Mouse (Mus musculus): ENCODE results near the gene Isx. TPM values are rescaled to one million over a fixed set of nuclear protein-coding genes. Genes with fewer than 3 reads are reported as not detected.

The Isx gene
- not detected in 2 replicates for polyA plus RNA-seq (2015; fragmentation: Nextera tagmentation; extraction: Ambion mirVana)

DNA sequence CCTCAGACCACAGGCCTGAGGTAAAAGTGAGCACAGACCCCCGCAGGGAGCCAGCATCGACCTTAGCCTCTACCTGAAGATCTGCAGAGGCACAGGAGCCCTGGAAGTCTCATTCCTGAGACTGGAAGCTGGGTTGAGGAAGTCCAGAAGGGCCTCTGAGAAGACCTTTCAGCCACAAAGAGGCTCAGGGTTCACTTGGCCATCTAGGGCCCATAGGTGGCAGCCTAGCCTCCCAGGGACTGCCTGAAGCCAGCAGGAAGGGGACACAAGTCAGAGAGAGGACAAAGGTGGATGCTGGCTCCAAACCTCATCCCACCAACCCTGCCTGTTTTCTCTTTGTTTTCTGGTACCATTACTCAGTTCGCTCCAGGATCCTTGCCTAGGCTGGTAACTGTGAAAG is at the start of gene Isx:
TSS of gene Isx (plus strand) at position 234 of the 400 bp plus-strand sequence.
- no peaks in the 10 kb centered on the region for H3K27me3 ChIP-seq (ENCODE audit: insufficient read depth, low read length)
- TF ChIP-seq EP300 (IDR thresholded peaks at IDR 0.05; ENCODE audit: low read depth) (no peak), CTCF (IDR thresholded peaks at IDR 0.05; ENCODE audit: low read depth) (no peak)
- H3K4me2 ChIP-seq (ENCODE audit: low read depth, low read length) = no peak within 1 kb of the TSS
- no peak for ATAC-seq
- no peaks in the 10 kb centered on the region for H3K4me1 ChIP-seq (ENCODE audit: insufficient read depth)
- H3K4me3 ChIP-seq (ENCODE audit: low read depth, low read length) = no peak within 1 kb of the TSS
- H3K9ac ChIP-seq (replicated peaks) = no peak within 1 kb of the TSS
- H3K9me3 ChIP-seq (ENCODE audit: low read length) = no peaks in the 10 kb centered on the region
- 73% methylated on average over 3 of the region's 3 CpGs for WGBS (ENCODE audit: insufficient replicate concordance)
- no peak within 1 kb of the TSS for H3K27ac ChIP-seq (ENCODE audit: low read depth)
- H3K36me3 ChIP-seq (replicated peaks; ENCODE audit: insufficient read depth, low read length) = no peaks in the 10 kb centered on the region
- DNase-seq = no peak

GRCm38 (mm10) chr8:74827689-74828088 is 45.3 kb upstream of the Isx start:
- no peak overlapping the region for H3K27ac ChIP-seq (ENCODE audit: low read depth)
- ATAC-seq (no peak), DNase-seq (no peak)

DNA sequence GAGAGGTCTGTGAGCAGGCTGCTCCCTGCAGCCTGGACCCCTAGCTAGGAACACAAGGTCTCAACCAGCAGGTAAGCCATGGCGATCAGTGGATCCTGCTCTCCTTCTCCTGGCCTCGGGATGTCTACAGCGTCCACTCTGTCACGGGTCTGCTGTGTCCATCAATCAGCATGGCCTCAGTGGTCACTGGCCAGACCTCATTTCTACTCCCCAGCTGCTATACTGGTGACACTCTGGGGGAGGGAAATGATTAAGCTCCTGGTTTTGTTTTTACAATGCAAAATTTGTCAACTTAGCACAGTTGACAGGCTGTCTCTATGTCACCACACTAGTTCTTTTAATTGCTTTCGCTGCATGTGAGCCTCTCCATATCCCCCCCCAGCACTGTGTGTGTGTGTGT is 41.7 kb upstream of the Isx start:
- TF ChIP-seq CTCF (IDR thresholded peaks at IDR 0.05; ENCODE audit: low read depth) (no peak), EP300 (IDR thresholded peaks at IDR 0.05; ENCODE audit: low read depth) (no peak)
- ATAC-seq = no peak

More at GRCm38 (mm10) chr8:74827689-74828088, 45.3 kb upstream of the Isx start:
- H3K4me2 ChIP-seq (ENCODE audit: low read depth, low read length) = no peak overlapping the region
- H3K9ac ChIP-seq (replicated peaks) = no peak overlapping the region
- no peak overlapping the region for H3K4me3 ChIP-seq (ENCODE audit: low read depth, low read length)
- 59% methylated on average over 3 of the region's 3 CpGs for WGBS (ENCODE audit: insufficient replicate concordance)
- H3K27me3 ChIP-seq (ENCODE audit: insufficient read depth, low read length) = no peaks in the 10 kb centered on the region
- H3K36me3 ChIP-seq (replicated peaks; ENCODE audit: insufficient read depth, low read length) = no peaks in the 10 kb centered on the region
- no peak for TF ChIP-seq EP300 (IDR thresholded peaks at IDR 0.05; ENCODE audit: low read depth)
- no peak for TF ChIP-seq CTCF (IDR thresholded peaks at IDR 0.05; ENCODE audit: low read depth)
- no peaks in the 10 kb centered on the region for H3K4me1 ChIP-seq (ENCODE audit: insufficient read depth)
- H3K9me3 ChIP-seq (ENCODE audit: low read length) = no peaks in the 10 kb centered on the region

GRCm38 (mm10) chr8:74834246-74834645 is 38.7 kb upstream of the Isx start:
- H3K27ac ChIP-seq (ENCODE audit: low read depth) = no peak overlapping the region
- ATAC-seq (no peak), DNase-seq (no peak)
- H3K4me2 ChIP-seq (ENCODE audit: low read depth, low read length) = no peak overlapping the region
- no peak overlapping the region for H3K9ac ChIP-seq (replicated peaks)
- no peaks in the 10 kb centered on the region for H3K36me3 ChIP-seq (replicated peaks; ENCODE audit: insufficient read depth, low read length)
- H3K27me3 ChIP-seq (ENCODE audit: insufficient read depth, low read length) = no peaks in the 10 kb centered on the region
- no peak overlapping the region for H3K4me3 ChIP-seq (ENCODE audit: low read depth, low read length)
- H3K9me3 ChIP-seq (ENCODE audit: low read length) = no peaks in the 10 kb centered on the region
- TF ChIP-seq EP300 (IDR thresholded peaks at IDR 0.05; ENCODE audit: low read depth) (no peak), CTCF (IDR thresholded peaks at IDR 0.05; ENCODE audit: low read depth) (no peak)
- H3K4me1 ChIP-seq (ENCODE audit: insufficient read depth) = no peaks in the 10 kb centered on the region
- WGBS (ENCODE audit: insufficient replicate concordance) = 39% methylated on average over 1 of the region's 1 CpGs

More for the DNA sequence above, 41.7 kb upstream of the Isx start:
- Histone ChIP-seq H3K27ac (ENCODE audit: low read depth) (no peak overlapping the region), H3K4me3 (ENCODE audit: low read depth, low read length) (no peak overlapping the region), H3K4me1 (ENCODE audit: insufficient read depth) (no peaks in the 10 kb centered on the region), H3K9ac (replicated peaks) (no peak overlapping the region), H3K27me3 (ENCODE audit: insufficient read depth, low read length) (no peaks in the 10 kb centered on the region), H3K36me3 (replicated peaks; ENCODE audit: insufficient read depth, low read length) (no peaks in the 10 kb centered on the region), H3K9me3 (ENCODE audit: low read length) (no peaks in the 10 kb centered on the region), H3K4me2 (ENCODE audit: low read depth, low read length) (no peak overlapping the region)
- no peak for DNase-seq
- 63% methylated on average over 5 of the region's 5 CpGs for WGBS (ENCODE audit: insufficient replicate concordance)

DNA sequence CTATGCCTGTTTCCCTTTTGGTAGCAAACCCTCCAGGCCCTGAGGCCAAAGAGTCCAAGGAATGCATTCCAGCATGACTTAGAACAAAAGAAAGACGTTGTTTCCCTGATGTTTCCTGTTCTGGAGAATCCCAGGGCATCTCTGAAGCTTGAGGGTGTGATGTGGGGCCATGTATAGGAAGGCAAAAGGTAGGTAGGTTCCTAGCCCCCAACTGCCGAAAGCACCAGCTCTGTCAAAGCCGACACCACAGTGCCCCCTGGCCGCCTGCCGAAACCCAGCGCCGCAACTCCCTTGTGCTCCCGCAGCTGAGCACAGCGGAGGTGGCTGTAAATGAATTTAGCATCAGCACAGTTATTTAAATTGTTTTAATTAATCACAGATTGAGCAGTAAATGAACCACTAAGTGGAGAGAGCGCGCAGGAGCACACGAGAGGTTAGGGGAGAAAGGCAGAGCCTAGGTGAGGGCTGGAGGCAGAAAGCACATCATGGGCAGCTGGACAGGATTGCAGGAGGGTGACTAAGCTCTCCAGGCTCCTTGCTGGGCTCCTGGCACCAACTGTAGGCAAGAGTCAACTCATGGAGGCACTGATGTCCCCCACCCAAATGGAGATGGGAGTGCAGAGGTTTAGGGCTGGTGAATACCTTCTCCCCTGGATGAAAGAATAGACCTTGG is 25.5 kb upstream of the Isx start:
- H3K27ac ChIP-seq (ENCODE audit: low read depth) = no peak overlapping the region
- TF ChIP-seq CTCF (IDR thresholded peaks at IDR 0.05; ENCODE audit: low read depth) = peak; percentile 20; the same call in 1 of the 2 replicates
- TF ChIP-seq EP300 (IDR thresholded peaks at IDR 0.05; ENCODE audit: low read depth) = no peak
- no peaks in the 10 kb centered on the region for H3K4me1 ChIP-seq (ENCODE audit: insufficient read depth)
- DNase-seq (no peak), ATAC-seq (no peak)
- no peaks in the 10 kb centered on the region for H3K27me3 ChIP-seq (ENCODE audit: insufficient read depth, low read length)
- no peaks in the 10 kb centered on the region for H3K9me3 ChIP-seq (ENCODE audit: low read length)
- H3K4me3 ChIP-seq (ENCODE audit: low read depth, low read length) = no peak overlapping the region
- WGBS (ENCODE audit: insufficient replicate concordance) = 24% methylated on average over 12 of the region's 12 CpGs
- no peaks in the 10 kb centered on the region for H3K36me3 ChIP-seq (replicated peaks; ENCODE audit: insufficient read depth, low read length)
- H3K4me2 ChIP-seq (ENCODE audit: low read depth, low read length) = no peak overlapping the region
- no peak overlapping the region for H3K9ac ChIP-seq (replicated peaks)

GRCm38 (mm10) chr8:74848707-74849106 is 24.3 kb upstream of the Isx start:
- Histone ChIP-seq H3K9ac (replicated peaks) (no peak overlapping the region), H3K4me1 (ENCODE audit: insufficient read depth) (no peaks in the 10 kb centered on the region), H3K9me3 (ENCODE audit: low read length) (no peaks in the 10 kb centered on the region), H3K27ac (ENCODE audit: low read depth) (no peak overlapping the region), H3K36me3 (replicated peaks; ENCODE audit: insufficient read depth, low read length) (no peaks in the 10 kb centered on the region), H3K27me3 (ENCODE audit: insufficient read depth, low read length) (no peaks in the 10 kb centered on the region), H3K4me2 (ENCODE audit: low read depth, low read length) (no peak overlapping the region), H3K4me3 (ENCODE audit: low read depth, low read length) (no peak overlapping the region)
- WGBS (ENCODE audit: insufficient replicate concordance) = 83% methylated on average over 1 of the region's 1 CpGs
- DNase-seq (no peak), ATAC-seq (no peak)
- TF ChIP-seq CTCF (IDR thresholded peaks at IDR 0.05; ENCODE audit: low read depth) (no peak), EP300 (IDR thresholded peaks at IDR 0.05; ENCODE audit: low read depth) (no peak)

Data from liver, postnatal 0 days (tissue).